8 mouse cellular contexts compared by ENCODE assay signal in genomic region chr1:55160831-55161638, GRCm38 (mm10). TPM values are rescaled to one million over a fixed set of nuclear protein-coding genes. Genes with fewer than 3 reads are reported as not detected.
DNase-seq lines count a peak whose midpoint lies in the region; ATAC-seq and TF ChIP-seq lines count a peak whose summit lies in the region.

No protein-coding gene starts in this region.

- no peaks in the 10 kb centered on the region for H3K27me3 ChIP-seq in limb, embryonic 11.5 days (ENCODE audit: control insufficient read depth, insufficient read depth, low read length)
- no peaks in the 10 kb centered on the region for H3K27me3 ChIP-seq in limb, embryonic 10.5 days (ENCODE audit: low read depth, poor library complexity, severe bottlenecking)
- H3K27me3 ChIP-seq in hindbrain, postnatal 0 days (ENCODE audit: insufficient read depth, low read length) = no peaks in the 10 kb centered on the region
- H3K27me3 ChIP-seq in myocyte (ENCODE audit: control insufficient read depth, insufficient read depth, insufficient read length) = no peaks in the 10 kb centered on the region

- 95% methylated on average over 17 of the region's 17 CpGs for WGBS in limb, embryonic 11.5 days
- 97% methylated on average over 17 of the region's 17 CpGs for WGBS in limb, embryonic 10.5 days
- WGBS in hindbrain, postnatal 0 days = 59% methylated on average over 17 of the region's 17 CpGs

- peak; percentile 19 for DNase-seq in limb, embryonic 11.5 days (ENCODE audit: low spot score)
- DNase-seq in limb, embryonic 10.5 days (ENCODE audit: low spot score) = no peak
- peak; percentile 15 for DNase-seq in cerebellum, adult 11 months
- peak; percentile 66 for DNase-seq in hindbrain, postnatal 0 days (ENCODE audit: low spot score)
- DNase-seq in spleen, postnatal 10 days (ENCODE audit: low spot score in 2 of 2) = no peak
- no peak for DNase-seq in heart, adult 8-10 months (ENCODE audit: low spot score)
- DNase-seq in gastrocnemius, adult 18-20 months (ENCODE audit: low spot score) = no peak

- no peak for TF ChIP-seq CTCF in hindbrain, postnatal 0 days (IDR thresholded peaks at IDR 0.05; ENCODE audit: low read depth)

- H3ac ChIP-seq in myocyte (ENCODE audit: control insufficient read depth, insufficient read length) = no peak overlapping the region

- no peak overlapping the region for H3K4me3 ChIP-seq in limb, embryonic 11.5 days (ENCODE audit: low read depth, low read length)
- no peak overlapping the region for H3K4me3 ChIP-seq in limb, embryonic 10.5 days
- no peak overlapping the region for H3K4me3 ChIP-seq in hindbrain, postnatal 0 days (ENCODE audit: low read length)
- H3K4me3 ChIP-seq in myocyte = no peak overlapping the region

- no peaks in the 10 kb centered on the region for H3K9me3 ChIP-seq in limb, embryonic 11.5 days (ENCODE audit: control insufficient read depth, low read length)
- H3K9me3 ChIP-seq in limb, embryonic 10.5 days (replicated peaks) = no peaks in the 10 kb centered on the region
- H3K9me3 ChIP-seq in hindbrain, postnatal 0 days (ENCODE audit: low read length) = no peaks in the 10 kb centered on the region

- no peak overlapping the region for H3K9ac ChIP-seq in limb, embryonic 11.5 days (ENCODE audit: low read length)
- H3K9ac ChIP-seq in hindbrain, postnatal 0 days (replicated peaks; ENCODE audit: low read length) = no peak overlapping the region

- ATAC-seq in limb, embryonic 11.5 days (ENCODE audit: insufficient number of reproducible peaks, low FRiP score, low TSS enrichment, low read depth) = no peak
- peak; percentile 84 for ATAC-seq in hindbrain, postnatal 0 days

- H3K79me2 ChIP-seq in myocyte (ENCODE audit: control insufficient read depth, insufficient read depth) = no peaks in the 10 kb centered on the region

- peaks cover 4% of the 10 kb centered on the region; the same call in 1 of the 2 replicates for H3K36me3 ChIP-seq in limb, embryonic 11.5 days (ENCODE audit: control insufficient read depth, insufficient read depth, low read length)
- peaks cover 32% of the 10 kb centered on the region for H3K36me3 ChIP-seq in limb, embryonic 10.5 days
- H3K36me3 ChIP-seq in hindbrain, postnatal 0 days (ENCODE audit: insufficient read depth, low read length) = peaks cover 9% of the 10 kb centered on the region
- peaks cover 21% of the 10 kb centered on the region for H3K36me3 ChIP-seq in myocyte (ENCODE audit: control insufficient read depth, insufficient read depth)

- H3K4me1 ChIP-seq in limb, embryonic 11.5 days (ENCODE audit: control insufficient read depth, insufficient read depth, low read length) = no peaks in the 10 kb centered on the region
- no peaks in the 10 kb centered on the region for H3K4me1 ChIP-seq in limb, embryonic 10.5 days
- no peaks in the 10 kb centered on the region for H3K4me1 ChIP-seq in hindbrain, postnatal 0 days (ENCODE audit: insufficient read depth, low read length)

- no peak for TF ChIP-seq POLR2A in myocyte (IDR thresholded peaks at IDR 0.05; ENCODE audit: insufficient read length, low read depth)

- no peak overlapping the region for H3K27ac ChIP-seq in limb, embryonic 11.5 days (replicated peaks; ENCODE audit: low read depth, low read length)
- no peak overlapping the region for H3K27ac ChIP-seq in limb, embryonic 10.5 days
- peak overlapping the region; percentile 67 for H3K27ac ChIP-seq in hindbrain, postnatal 0 days

- H3K4me2 ChIP-seq in limb, embryonic 11.5 days (ENCODE audit: low read depth, severe bottlenecking) = no peak overlapping the region
- H3K4me2 ChIP-seq in hindbrain, postnatal 0 days (ENCODE audit: low read depth, low read length) = no peak overlapping the region
- H3K4me2 ChIP-seq in myocyte (ENCODE audit: low read depth) = peak overlapping the region; percentile 1

TF ChIP-seq in myocyte, 11 proteins besides CTCF, POLR2A, EP300 and RAD21:
- TF ChIP-seq SRF (IDR thresholded peaks at IDR 0.05; ENCODE audit: control insufficient read depth, insufficient read length, low read depth) (no peak), MYOD1 (IDR thresholded peaks at IDR 0.05; ENCODE audit: control insufficient read depth in 1 of 3, insufficient read length in 2 of 3, low read depth in 2 of 3) (no peak), POLR2AphosphoS2 (IDR thresholded peaks at IDR 0.05; ENCODE audit: insufficient read length, low read depth) (peak; percentile 28)

RNA-seq across cellular contexts. Expression of gene Mob4, which starts 30.0 kb away (rescaled TPM):
- 149 and 155 TPM in 2 replicates for polyA plus RNA-seq in limb, embryonic 11.5 days (2014; fragmentation: Nextera tagmentation; extraction: Ambion mirVana)
- 125 and 139 TPM in 2 replicates for polyA plus RNA-seq in limb, embryonic 10.5 days (2016; fragmentation: Nextera tagmentation; extraction: Ambion mirVana)
- 53.6 and 62.9 TPM in 2 replicates for total RNA-seq in hindbrain, postnatal 0 days (2014; rRNA removed)
- polyA plus RNA-seq in hindbrain, postnatal 0 days (2015; fragmentation: Nextera tagmentation; extraction: Ambion mirVana) = 141 and 146 TPM in 2 replicates
- 19.5 TPM for polyA plus RNA-seq in myocyte (2012; fragmentation: generic; extraction: Trizol)
- 10 to 100 TPM; 28.0 to 33.3 (median 28.8) TPM for total RNA-seq in heart, adult 8-10 months (2022)
- 10 to 100 TPM; 37.8 to 38.0 TPM for total RNA-seq in gastrocnemius, adult 18-20 months (2021)

Comparison
In these comparisons a context has a peak if more than half of its experiments do, and no peak if none do; other contexts are left out.
1. DNase-seq: peak in limb, embryonic 11.5 days (single experiment), cerebellum, adult 11 months (single experiment) and hindbrain, postnatal 0 days (single experiment); none in limb, embryonic 10.5 days (single experiment), spleen, postnatal 10 days (0 of 2), heart, adult 8-10 months (single experiment) and gastrocnemius, adult 18-20 months (single experiment).